Mouse (Mus musculus) cerebellum, adult 8-10 months (tissue): ENCODE measurements at regions not wholly inside any gene's neighbourhood (a gene's known extent, or its start where the extent isn't known, plus 50 kb on each side); places are given as distances from the start of the nearest gene placed in this dataset.

Experiments used
- DNase-seq: peaks from one replicate; pipeline ENCODE4 v3.0.0; 2022

- DNase-seq = no peak
These were observed 201.0 kb downstream of the Sox9 start for GRCm38 (mm10) chr11:112982802-112983591.

- no peak for DNase-seq
These were observed 204.1 kb downstream of the Sox9 start for GRCm38 (mm10) chr11:112986029-112986573.

- DNase-seq = no peak
These were observed 205.8 kb downstream of the Sox9 start for GRCm38 (mm10) chr11:112987782-112988181.

- DNase-seq = no peak
These were observed 206.9 kb downstream of the Sox9 start for GRCm38 (mm10) chr11:112988900-112989299.

GRCm38 (mm10) chr11:112989981-112990512 lies 208.0 kb downstream of the Sox9 start:
- no peak for DNase-seq

- DNase-seq = no peak
These were observed 208.7 kb downstream of the Sox9 start for GRCm38 (mm10) chr11:112990751-112991150.

- DNase-seq = no peak
These were observed 209.8 kb downstream of the Sox9 start for GRCm38 (mm10) chr11:112991862-112992261.

- DNase-seq = no peak
These were observed 217.0 kb downstream of the Sox9 start for GRCm38 (mm10) chr11:112998777-112999583.

- no peak for DNase-seq
These were observed 219.0 kb downstream of the Sox9 start for GRCm38 (mm10) chr11:113001071-113001470.

GRCm38 (mm10) chr11:113005895-113006294 lies 223.9 kb downstream of the Sox9 start:
- DNase-seq = no peak

- no peak for DNase-seq
These were observed 226.5 kb downstream of the Sox9 start for GRCm38 (mm10) chr11:113008521-113008920.

- DNase-seq = no peak
These were observed 227.4 kb downstream of the Sox9 start for GRCm38 (mm10) chr11:113009376-113009775.

- no peak for DNase-seq
These were observed 228.9 kb downstream of the Sox9 start for GRCm38 (mm10) chr11:113010906-113011305.

- no peak for DNase-seq
These were observed 232.4 kb downstream of the Sox9 start for GRCm38 (mm10) chr11:113014186-113015010.

- DNase-seq = no peak
These were observed 233.8 kb downstream of the Sox9 start for GRCm38 (mm10) chr11:113015686-113016304.

GRCm38 (mm10) chr11:113016801-113017715 lies 235.0 kb downstream of the Sox9 start:
- no peak for DNase-seq

- DNase-seq = no peak
These were observed 239.5 kb downstream of the Sox9 start for GRCm38 (mm10) chr11:113021533-113021932.

- DNase-seq = no peak
These were observed 245.0 kb downstream of the Sox9 start for GRCm38 (mm10) chr11:113026994-113027393.

GRCm38 (mm10) chr11:113028235-113028919 lies 246.4 kb downstream of the Sox9 start:
- DNase-seq = no peak

- no peak for DNase-seq
These were observed 249.4 kb downstream of the Sox9 start for GRCm38 (mm10) chr11:113031405-113031804.
